Mouse (Mus musculus): Measurements from ENCODE around the gene Bex1.
A peak's percentile ranks its signal among the peaks of the same experiment; 100 is the strongest.
"Not testable (repeated sequence)": the region's sequence is repeated elsewhere in the genome, so short reads cannot be mapped to it uniquely, and the experiment has no call there.

Gene Bex1

GRCm38 (mm10) chrX:136214729-136215677 is at the start of gene Bex1, which contains the start of gene Tceal7:
TSS of gene Bex1 (minus strand) at chrX:136215513.
TSS of gene Tceal7 (plus strand) at chrX:136214779.
- not testable (repeated sequence) for DNase-seq

GRCm38 (mm10) chrX:136252023-136252729 is 36.9 kb upstream of the Bex1 start:
- no peak for DNase-seq

GRCm38 (mm10) chrX:136249671-136250070 is 34.4 kb upstream of the Bex1 start:
- no peak for DNase-seq

GRCm38 (mm10) chrX:136248811-136249210 is 33.5 kb upstream of the Bex1 start:
- DNase-seq: no peak

- DNase-seq: peak; percentile 11
These were observed 30.3 kb upstream of the Bex1 start for GRCm38 (mm10) chrX:136245521-136246071.

- DNase-seq: peak; percentile 64
These were observed 29.4 kb upstream of the Bex1 start, which contains the start of gene Tceal9 for GRCm38 (mm10) chrX:136244574-136245229. TSS of gene Tceal9 (plus strand) at chrX:136245079.

GRCm38 (mm10) chrX:136243181-136243580 is 27.9 kb upstream of the Bex1 start:
- no peak for DNase-seq

GRCm38 (mm10) chrX:136238118-136238517 is 22.8 kb upstream of the Bex1 start:
- peak; percentile 55 for DNase-seq

GRCm38 (mm10) chrX:136227768-136228167 is 12.5 kb upstream of the Bex1 start:
- DNase-seq: no peak

- DNase-seq: no peak
These were observed 8.4 kb upstream of the Bex1 start for GRCm38 (mm10) chrX:136223714-136224113.

GRCm38 (mm10) chrX:136216303-136216702 is 990 bp upstream of the Bex1 start:
- DNase-seq: no peak

- no peak for DNase-seq
These were observed 1.9 kb downstream of the Bex1 start for GRCm38 (mm10) chrX:136213396-136213795.

- no peak for DNase-seq
These were observed 10.9 kb downstream of the Bex1 start for GRCm38 (mm10) chrX:136204406-136204805.

GRCm38 (mm10) chrX:136203664-136204066 is 11.6 kb downstream of the Bex1 start, which contains the start of gene Tceal5:
TSS of gene Tceal5 (minus strand) at chrX:136203876.
- peak; percentile 60 for DNase-seq

GRCm38 (mm10) chrX:136203257-136203656 is 12.1 kb downstream of the Bex1 start:
- no peak for DNase-seq

GRCm38 (mm10) chrX:136196873-136197272 is 18.4 kb downstream of the Bex1 start:
- DNase-seq: peak; percentile 18

GRCm38 (mm10) chrX:136195193-136195944 is 19.9 kb downstream of the Bex1 start:
- DNase-seq: no peak

GRCm38 (mm10) chrX:136183107-136183506 is 32.2 kb downstream of the Bex1 start:
- DNase-seq: no peak

- no peak for DNase-seq
These were observed 34.3 kb downstream of the Bex1 start for GRCm38 (mm10) chrX:136180897-136181553.

- peak; percentile 2 for DNase-seq
These were observed 42.5 kb downstream of the Bex1 start for GRCm38 (mm10) chrX:136172786-136173185.

GRCm38 (mm10) chrX:136172118-136172551 is 43.2 kb downstream of the Bex1 start, which contains the start of gene Tceal8:
TSS of gene Tceal8 (minus strand) at chrX:136172342.
- DNase-seq: peak; percentile 62

Measured in cerebellum, adult 8-10 months (tissue).